Mouse (Mus musculus): ENCODE measurements around the gene Kcnk12.

DNA sequence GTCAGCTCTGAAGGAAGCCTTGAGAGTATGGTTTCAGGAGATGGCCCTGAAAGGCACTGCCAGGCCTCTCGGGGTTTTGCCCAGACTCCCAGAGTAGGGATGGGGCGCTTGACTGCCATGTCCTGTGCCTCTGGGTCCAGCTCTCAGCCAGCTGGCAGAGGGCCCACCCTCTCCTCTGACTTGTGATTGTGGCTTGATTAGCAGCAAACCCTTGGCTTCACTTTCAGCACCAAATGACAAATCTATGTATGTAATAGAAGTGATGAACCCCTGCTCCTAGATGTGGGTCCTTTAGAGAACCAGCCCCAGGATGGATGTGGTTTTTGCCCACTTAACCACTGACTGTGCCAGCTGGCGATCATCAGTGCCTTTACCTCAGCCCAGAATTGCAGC, 2.1 kb upstream of the Kcnk12 start:
- TF ChIP-seq CTCF (IDR thresholded peaks at IDR 0.05; ENCODE audit: extremely low read depth, insufficient read depth, low read length) (no peak), POLR2A (IDR thresholded peaks at IDR 0.05; ENCODE audit: extremely low read depth, insufficient read depth, low read length) (no peak)
